Mouse (Mus musculus) heart, postnatal 4 days (tissue): ENCODE data around the gene Gm26992. TPM values are rescaled to one million over a fixed set of nuclear protein-coding genes. Genes with fewer than 3 reads are reported as not detected.

Source experiments
- DNase-seq: peaks from one replicate; pipeline ENCODE4 v3.0.0; 2021
- total RNA-seq, 2 experiments: library from RNA; stranded (reverse); gene quantifications; 2 replicates each; pipeline ENCODE4 v1.2.3; 2021

The Gm26992 gene
- total RNA-seq, 2 experiments from 2014 or later = not detected

DNA sequence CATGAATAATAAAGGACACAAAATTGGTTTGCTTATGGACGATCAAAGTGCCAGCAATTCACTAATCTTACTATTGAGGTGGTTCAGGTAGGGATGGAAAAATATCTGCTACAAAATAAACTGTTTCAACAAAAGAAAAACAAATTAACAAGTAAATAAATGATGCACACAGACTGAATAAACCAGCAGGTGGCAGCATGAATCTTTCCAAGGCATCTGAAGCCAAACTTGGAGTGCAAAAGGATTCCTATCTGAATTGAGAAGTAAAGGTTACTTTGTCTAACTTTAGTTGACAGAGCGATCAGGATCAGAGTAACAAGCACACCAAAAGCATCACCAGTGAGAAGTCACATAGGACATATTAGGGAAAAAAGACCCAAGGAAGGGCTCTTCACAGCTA lies 62.2 kb downstream of the Gm26992 start:
- peak; percentile 70 for DNase-seq

DNA sequence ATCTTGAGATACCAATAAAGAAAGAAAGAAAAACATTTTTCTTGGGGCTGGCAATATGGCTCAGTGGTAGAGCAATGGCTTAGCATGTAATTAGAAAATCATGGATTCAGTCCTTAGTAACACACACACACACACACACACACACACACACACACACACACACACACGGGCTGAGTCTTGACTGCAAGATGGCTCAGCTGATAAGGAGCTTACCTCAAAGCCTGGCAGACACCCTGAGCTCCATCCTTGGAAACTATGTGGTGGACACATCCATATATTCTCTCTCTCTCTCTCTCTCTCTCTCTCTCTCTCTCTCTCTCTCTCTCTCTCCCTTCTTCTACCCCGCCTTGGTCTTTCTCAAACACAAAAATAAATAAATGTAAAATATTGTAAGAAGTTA lies 69.0 kb downstream of the Gm26992 start:
- DNase-seq = no peak

- DNase-seq = no peak
Observed at GRCm38 (mm10) chrX:103492398-103493256, 70.8 kb downstream of the Gm26992 start.

DNA sequence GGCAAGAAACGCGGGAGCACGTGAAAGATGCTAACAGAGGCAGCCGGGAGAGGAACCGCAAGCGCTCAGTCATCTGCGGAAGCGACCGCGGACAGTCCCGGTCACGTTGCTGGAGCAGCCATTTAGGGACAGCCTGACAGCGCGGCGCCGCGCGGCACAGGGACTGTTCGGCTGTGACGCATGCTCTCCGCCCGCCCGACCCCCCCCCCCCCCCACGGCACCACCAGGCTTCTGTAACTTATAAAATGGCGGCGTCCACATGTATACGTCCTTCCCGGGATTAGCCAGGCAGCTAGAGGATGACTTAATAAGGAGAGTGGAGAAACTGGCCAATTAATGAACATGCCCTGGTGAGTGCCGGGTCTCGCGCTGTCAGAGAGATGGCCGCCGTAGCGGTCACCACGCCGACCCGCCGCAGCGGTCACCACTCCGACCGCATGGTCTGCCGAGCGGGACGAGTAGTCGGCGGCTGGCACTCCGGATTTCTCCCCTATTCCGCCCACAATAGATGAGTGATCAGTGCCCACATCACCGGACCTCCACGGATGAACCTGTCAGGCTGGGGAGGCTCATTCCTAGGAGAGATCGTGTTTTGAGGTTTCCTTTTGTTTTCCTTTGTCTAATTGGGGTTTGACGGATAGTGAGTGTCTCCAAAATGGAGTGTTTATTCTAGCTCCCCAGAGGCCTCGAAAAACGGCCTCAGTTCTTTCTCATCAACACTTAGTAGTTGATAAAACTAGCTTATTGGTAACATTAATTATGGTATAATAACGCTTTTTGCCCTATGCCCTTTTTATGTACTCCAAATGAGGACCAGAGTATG lies 71.8 kb downstream of the Gm26992 start:
- peak; percentile 79 for DNase-seq

DNA sequence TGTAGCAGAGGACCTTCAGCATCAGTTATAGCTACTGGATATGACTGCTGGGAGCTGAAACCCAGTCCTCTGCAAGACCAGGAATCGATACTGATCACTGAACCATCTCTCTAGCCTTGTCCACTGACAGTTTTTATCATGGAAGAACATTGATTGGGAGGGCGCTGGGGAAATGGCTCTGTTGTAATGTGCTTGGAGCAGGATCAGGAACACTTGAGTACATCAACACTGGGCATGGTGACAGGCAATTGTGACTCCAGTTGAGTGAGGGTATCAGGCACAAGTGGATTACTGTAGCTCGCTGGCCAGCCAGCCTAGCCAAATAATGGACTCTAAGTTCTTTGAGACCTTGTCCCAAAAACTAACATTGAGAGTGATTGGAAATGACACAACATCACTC lies 77.6 kb downstream of the Gm26992 start:
- DNase-seq = peak; percentile 49

- no peak for DNase-seq
Observed at GRCm38 (mm10) chrX:103500137-103500536, 78.3 kb downstream of the Gm26992 start.

GRCm38 (mm10) chrX:103508218-103508617 lies 86.4 kb downstream of the Gm26992 start:
- no peak for DNase-seq

DNA sequence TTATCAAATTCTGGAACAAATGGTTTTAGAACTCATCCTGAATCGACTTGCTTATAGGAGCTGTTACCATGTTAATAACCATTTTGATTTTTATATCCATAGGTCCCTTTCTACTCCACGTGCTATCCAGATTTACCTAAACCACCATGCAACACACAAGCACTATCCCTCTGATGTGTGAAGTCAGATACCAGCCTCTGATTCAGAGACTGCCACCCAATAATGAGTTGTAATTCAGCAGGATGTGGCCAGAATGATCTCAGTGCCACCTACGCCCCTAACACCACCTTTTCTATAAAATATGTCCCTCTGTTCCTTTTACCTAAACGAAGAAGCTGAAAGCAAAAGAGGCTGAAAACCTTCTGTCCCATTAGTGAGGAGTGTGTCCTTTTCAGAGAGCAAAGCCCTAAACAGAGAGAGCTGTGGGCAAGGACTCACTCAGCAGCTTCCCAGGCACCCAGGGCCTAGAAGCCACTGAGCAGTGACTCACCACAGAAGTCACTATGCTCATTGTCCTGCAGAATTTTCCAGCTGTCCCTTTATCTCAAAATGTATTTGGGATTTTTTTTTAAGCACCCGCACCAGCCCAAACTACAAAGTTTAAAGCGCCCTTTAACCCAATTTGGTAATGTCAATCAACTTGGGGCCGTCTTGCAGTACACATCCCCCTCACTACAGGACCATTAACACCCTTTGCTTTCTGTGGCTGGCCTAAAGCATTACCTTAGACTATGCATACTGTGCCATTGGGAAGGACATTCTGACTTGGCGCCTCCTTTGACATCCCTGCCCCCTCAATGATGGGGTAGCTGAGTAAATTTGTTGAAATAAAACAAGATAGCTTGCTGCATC lies 87.6 kb downstream of the Gm26992 start:
- peak; percentile 21 for DNase-seq

DNA sequence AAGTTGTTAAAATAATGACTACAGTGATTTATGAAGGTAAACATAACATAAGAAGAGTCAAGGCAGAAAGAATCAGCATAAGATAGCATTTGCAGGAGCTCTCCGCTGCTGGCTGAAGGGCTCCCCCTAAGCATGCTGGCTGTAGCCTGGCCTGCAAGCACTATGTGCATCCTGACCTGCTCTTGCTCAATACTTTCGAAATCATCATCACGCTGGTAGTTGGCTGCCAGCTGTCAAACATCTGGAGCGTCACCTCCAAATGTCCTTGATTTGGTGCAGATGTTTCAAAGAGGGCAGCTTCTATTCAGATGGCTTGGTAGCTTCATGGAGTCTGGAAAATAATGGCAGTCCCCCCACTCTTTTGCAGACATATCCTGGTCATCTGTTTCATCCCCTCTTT lies 93.0 kb downstream of the Gm26992 start:
- DNase-seq = no peak

- DNase-seq = no peak
Observed at GRCm38 (mm10) chrX:103515346-103515745, 93.5 kb downstream of the Gm26992 start.

DNA sequence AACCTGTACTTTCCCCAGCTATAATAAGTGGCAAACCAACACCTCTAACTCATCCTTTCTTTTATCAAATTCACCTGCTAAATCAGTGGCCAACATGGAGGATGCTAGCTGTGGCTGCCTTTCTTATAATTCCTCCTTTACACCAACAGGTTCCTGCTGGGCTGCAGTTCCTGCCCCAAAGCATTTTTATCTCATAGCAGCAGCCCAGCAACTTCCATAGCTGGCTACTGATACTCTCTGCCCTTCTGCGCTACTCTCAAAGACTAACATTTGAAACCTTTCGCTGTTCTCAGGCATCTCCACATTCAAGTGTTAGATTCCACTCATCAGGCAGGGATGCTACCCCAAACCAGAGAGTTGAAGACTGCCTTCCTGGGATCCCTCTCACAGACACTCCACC lies 97.0 kb downstream of the Gm26992 start:
- DNase-seq = no peak

GRCm38 (mm10) chrX:103519547-103519946 lies 97.7 kb downstream of the Gm26992 start:
- DNase-seq = no peak

DNA sequence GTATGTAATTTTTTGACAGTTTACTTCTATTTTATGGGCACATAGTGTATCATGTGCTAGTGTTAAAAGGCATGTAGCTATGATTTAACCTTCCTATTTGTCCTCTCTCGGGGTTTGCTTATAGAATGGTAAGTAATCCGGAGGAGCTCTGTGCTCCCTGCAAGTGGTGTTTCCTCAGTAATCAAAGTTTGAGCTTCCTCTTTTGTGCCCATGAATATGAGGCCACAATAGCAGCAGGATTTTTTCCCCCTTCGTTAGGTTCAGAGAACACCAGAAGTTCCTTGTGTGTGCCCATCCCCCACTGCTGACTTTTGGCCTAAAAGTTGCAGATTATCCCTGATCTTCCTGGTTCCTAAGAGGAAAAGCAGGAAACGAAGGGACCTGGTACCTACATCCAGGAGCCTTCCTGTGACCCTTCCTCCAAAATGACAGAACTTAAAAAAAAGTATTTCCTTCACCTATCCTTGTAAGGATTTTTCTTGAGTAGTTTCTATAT lies 99.5 kb downstream of the Gm26992 start:
- no peak for DNase-seq

DNA sequence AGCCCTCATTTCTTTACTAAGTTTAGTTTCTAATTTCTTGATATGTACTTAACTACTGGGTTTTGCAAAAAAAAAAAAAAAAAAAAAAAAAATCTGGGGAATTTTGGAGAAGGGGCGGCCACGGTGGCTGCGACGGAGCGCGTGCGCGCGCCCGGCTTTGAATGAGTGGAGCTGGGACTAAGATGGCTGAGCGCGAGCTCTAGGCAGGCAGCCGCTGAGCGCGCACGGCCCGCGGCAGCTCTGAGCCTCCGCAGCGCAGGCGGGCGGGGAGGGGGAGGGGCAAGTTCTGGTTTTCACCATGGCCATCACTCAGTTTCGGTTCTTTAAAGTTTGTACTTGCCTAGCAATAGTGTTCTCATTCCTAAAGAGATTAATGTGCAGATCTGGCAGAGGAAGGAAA lies 107.4 kb downstream of the Gm26992 start:
- DNase-seq = peak; percentile 81

Other genes with a start within 250 kb of the Gm26992 start
- under 1 TPM in 1 of 2 experiments, not detected in 1; 0.17 TPM for gene Nap1l2, start 235.4 kb upstream of the Gm26992 start, total RNA-seq
- gene Cdx4, start 100.6 kb upstream of the Gm26992 start, total RNA-seq = not detected
- gene Chic1, start 65.5 kb upstream of the Gm26992 start, total RNA-seq = 1 to 10 TPM; 1.6 TPM
- gene Tsx, start 7.5 kb upstream of the Gm26992 start, total RNA-seq = not detected
- not detected for gene Zcchc13, start 208.6 kb downstream of the Gm26992 start, total RNA-seq